Mouse (Mus musculus): ENCODE results near the gene Ptprg. TPM values are rescaled to one million over a fixed set of nuclear protein-coding genes. Genes with fewer than 3 reads are reported as not detected.

The Ptprg gene
- total and polyA plus RNA-seq, 3 experiments, result not detected

DNA sequence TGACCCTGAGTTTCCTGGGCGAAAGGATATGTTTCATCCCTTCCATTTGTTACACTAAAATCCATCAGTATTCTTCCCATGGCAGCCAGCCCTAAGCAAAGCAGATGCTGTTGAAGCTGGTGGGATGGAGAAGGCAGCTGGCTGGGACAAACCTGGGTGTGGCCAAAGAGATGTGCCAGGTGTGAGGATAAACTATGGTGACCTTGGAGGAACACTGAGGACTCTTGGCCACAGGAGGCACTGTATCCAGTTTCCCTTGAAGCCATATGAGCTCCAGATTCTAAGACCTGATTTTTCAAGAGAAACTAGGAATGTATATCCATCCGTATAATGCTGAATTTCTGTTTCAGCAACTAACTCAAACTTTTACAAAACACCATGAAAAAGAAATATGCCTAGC, 34.2 kb upstream of the Ptprg start:
- no peaks in the 10 kb centered on the region for H3K36me3 ChIP-seq (ENCODE audit: control insufficient read depth in 1 of 2, insufficient read depth in 2 of 2, low read length in 2 of 2)
- H3K4me1 ChIP-seq (ENCODE audit: control insufficient read depth in 1 of 2, insufficient read depth in 2 of 2, low read length in 2 of 2), result no peaks in the 10 kb centered on the region
- TF ChIP-seq NELFE (IDR thresholded peaks at IDR 0.05; ENCODE audit: low read depth, low read length) (no peak), NRF1 (IDR thresholded peaks at IDR 0.05; ENCODE audit: insufficient read depth, low read depth, low read length, poor library complexity, severe bottlenecking) (no peak), MAFK (IDR thresholded peaks at IDR 0.05; ENCODE audit: borderline replicate concordance, low read depth, low read length) (no peak), CHD1 (IDR thresholded peaks at IDR 0.05; ENCODE audit: low read depth, low read length) (no peak)
- no peak overlapping the region for H3K9ac ChIP-seq (ENCODE audit: control insufficient read depth, low read depth, low read length, poor library complexity, severe bottlenecking)
- no peaks in the 10 kb centered on the region for H3K79me2 ChIP-seq (ENCODE audit: control insufficient read depth, insufficient read depth, low read length, poor library complexity)
- H3K27ac ChIP-seq (ENCODE audit: control insufficient read depth, low read depth, low read length), result no peak overlapping the region
- no peak for DNase-seq (ENCODE audit: low read depth, low spot score)
- no peaks in the 10 kb centered on the region for H3K9me3 ChIP-seq (replicated peaks; ENCODE audit: insufficient read depth, low read length)
- no peak overlapping the region for H3K4me3 ChIP-seq (ENCODE audit: control insufficient read depth in 1 of 2, insufficient read depth in 1 of 2, low read depth in 2 of 2, low read length in 2 of 2)
- H3K27me3 ChIP-seq (ENCODE audit: control insufficient read depth in 1 of 2, insufficient read depth in 2 of 2, low read length in 2 of 2), result no peaks in the 10 kb centered on the region

DNA sequence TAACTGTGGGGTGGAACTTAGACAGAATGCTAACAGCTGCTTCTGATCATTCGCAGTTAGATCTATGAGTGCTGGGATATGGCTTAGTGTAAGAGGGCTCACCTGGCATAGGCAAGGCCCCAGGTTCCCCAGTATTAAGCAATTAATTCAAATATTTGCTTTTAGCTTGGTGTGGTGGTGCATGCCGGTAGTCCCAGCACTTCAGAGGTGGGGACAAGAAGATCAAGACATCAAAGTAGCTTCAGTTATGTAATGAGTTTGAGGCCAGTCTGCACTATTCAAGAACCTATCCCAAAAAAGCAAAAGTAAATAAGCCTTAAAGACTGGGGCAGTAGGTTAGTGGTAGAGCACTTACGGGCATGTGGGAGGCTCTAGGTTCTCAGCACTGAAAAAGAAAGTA, 30.3 kb upstream of the Ptprg start:
- Histone ChIP-seq H3K4me1 (ENCODE audit: control insufficient read depth in 1 of 2, insufficient read depth in 2 of 2, low read length in 2 of 2) (no peaks in the 10 kb centered on the region), H3K27ac (ENCODE audit: control insufficient read depth, low read depth, low read length) (no peak overlapping the region), H3K36me3 (ENCODE audit: control insufficient read depth in 1 of 2, insufficient read depth in 2 of 2, low read length in 2 of 2) (no peaks in the 10 kb centered on the region), H3K79me2 (ENCODE audit: control insufficient read depth, insufficient read depth, low read length, poor library complexity) (no peaks in the 10 kb centered on the region), H3K9ac (ENCODE audit: control insufficient read depth, low read depth, low read length, poor library complexity, severe bottlenecking) (no peak overlapping the region), H3K27me3 (ENCODE audit: control insufficient read depth in 1 of 2, insufficient read depth in 2 of 2, low read length in 2 of 2) (no peaks in the 10 kb centered on the region), H3K4me3 (ENCODE audit: control insufficient read depth in 1 of 2, insufficient read depth in 1 of 2, low read depth in 2 of 2, low read length in 2 of 2) (no peak overlapping the region), H3K9me3 (replicated peaks; ENCODE audit: insufficient read depth, low read length) (no peaks in the 10 kb centered on the region)
- DNase-seq (ENCODE audit: low read depth, low spot score), result no peak
- TF ChIP-seq JUND (IDR thresholded peaks at IDR 0.05; ENCODE audit: low read depth, low read length) (no peak), CHD1 (IDR thresholded peaks at IDR 0.05; ENCODE audit: low read depth, low read length) (no peak)

DNA sequence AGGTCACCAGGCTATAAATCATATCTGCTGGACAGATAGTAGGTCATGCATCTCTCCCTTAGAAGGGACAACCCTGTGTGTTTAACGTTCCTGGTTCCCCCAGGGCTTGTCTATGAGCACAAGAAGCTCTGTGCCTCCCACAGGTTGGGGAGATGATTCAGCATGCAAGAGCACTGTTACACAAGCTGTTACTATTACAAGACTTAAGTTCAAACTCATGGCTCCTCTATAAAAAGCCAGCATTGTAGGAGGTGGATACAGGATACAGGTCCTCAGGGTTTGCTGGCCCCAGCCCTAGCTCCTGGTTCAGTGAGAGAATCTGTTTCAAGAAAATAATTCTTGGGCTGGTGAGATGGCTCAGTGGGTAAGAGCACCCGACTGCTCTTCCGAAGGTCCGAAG, 23.7 kb upstream of the Ptprg start:
- H3K4me3 ChIP-seq (ENCODE audit: control insufficient read depth in 1 of 2, insufficient read depth in 1 of 2, low read depth in 2 of 2, low read length in 2 of 2), result no peak overlapping the region
- no peak overlapping the region for H3K27ac ChIP-seq (ENCODE audit: control insufficient read depth, low read depth, low read length)
- no peaks in the 10 kb centered on the region for H3K9me3 ChIP-seq (replicated peaks; ENCODE audit: insufficient read depth, low read length)
- no peaks in the 10 kb centered on the region for H3K27me3 ChIP-seq (ENCODE audit: control insufficient read depth in 1 of 2, insufficient read depth in 2 of 2, low read length in 2 of 2)
- TF ChIP-seq POLR2AphosphoS5 (IDR thresholded peaks at IDR 0.05; ENCODE audit: borderline replicate concordance, low read depth, low read length), result no peak
- no peak for TF ChIP-seq MAZ (IDR thresholded peaks at IDR 0.05; ENCODE audit: low read depth, low read length)
- TF ChIP-seq ZC3H11A (IDR thresholded peaks at IDR 0.05; ENCODE audit: low read depth, low read length), result no peak
- no peak for TF ChIP-seq MYC (IDR thresholded peaks at IDR 0.05; ENCODE audit: low read depth, low read length)
- TF ChIP-seq TAL1 (IDR thresholded peaks at IDR 0.05; ENCODE audit: low read length), result no peak
- no peak for TF ChIP-seq CTCF (IDR thresholded peaks at IDR 0.05 in 2 of 3, conservative IDR thresholded peaks at IDR 0.05 in 1 of 3; ENCODE audit: control insufficient read depth in 1 of 3, insufficient read depth in 1 of 3, low read depth in 2 of 3, low read length in 3 of 3, poor library complexity in 1 of 3, severe bottlenecking in 1 of 3)
- no peak for TF ChIP-seq MAX (IDR thresholded peaks at IDR 0.05; ENCODE audit: low read length)
- no peak for TF ChIP-seq ELF1 (IDR thresholded peaks at IDR 0.05; ENCODE audit: low read depth, low read length)
- TF ChIP-seq EP300 (IDR thresholded peaks at IDR 0.05; ENCODE audit: low read depth in 1 of 2, low read length in 2 of 2), result no peak
- TF ChIP-seq GATA1 (IDR thresholded peaks at IDR 0.05; ENCODE audit: low read depth, low read length), result no peak
- no peak for TF ChIP-seq CHD1 (IDR thresholded peaks at IDR 0.05; ENCODE audit: low read depth, low read length)
- no peak for TF ChIP-seq POLR2A (IDR thresholded peaks at IDR 0.05; ENCODE audit: control insufficient read depth in 1 of 2, insufficient read depth in 1 of 2, low read depth in 1 of 2, low read length in 2 of 2, poor library complexity in 1 of 2)
- no peak for TF ChIP-seq NRF1 (IDR thresholded peaks at IDR 0.05; ENCODE audit: insufficient read depth, low read depth, low read length, poor library complexity, severe bottlenecking)
- TF ChIP-seq GABPA (IDR thresholded peaks at IDR 0.05; ENCODE audit: low read depth, low read length), result no peak
- TF ChIP-seq HCFC1 (IDR thresholded peaks at IDR 0.05; ENCODE audit: low read depth, low read length), result no peak
- TF ChIP-seq RAD21 (IDR thresholded peaks at IDR 0.05; ENCODE audit: low read depth, low read length), result no peak
- no peak for TF ChIP-seq USF1 (IDR thresholded peaks at IDR 0.05; ENCODE audit: low read depth, low read length)
- TF ChIP-seq ETS1 (IDR thresholded peaks at IDR 0.05; ENCODE audit: low read depth, low read length), result no peak
- no peak overlapping the region for H3K9ac ChIP-seq (ENCODE audit: control insufficient read depth, low read depth, low read length, poor library complexity, severe bottlenecking)
- no peaks in the 10 kb centered on the region for H3K4me1 ChIP-seq (ENCODE audit: control insufficient read depth in 1 of 2, insufficient read depth in 2 of 2, low read length in 2 of 2)
- H3K79me2 ChIP-seq (ENCODE audit: control insufficient read depth, insufficient read depth, low read length, poor library complexity), result no peaks in the 10 kb centered on the region
- no peaks in the 10 kb centered on the region for H3K36me3 ChIP-seq (ENCODE audit: control insufficient read depth in 1 of 2, insufficient read depth in 2 of 2, low read length in 2 of 2)
- no peak for DNase-seq (ENCODE audit: low read depth, low spot score)
